Mouse (Mus musculus): ENCODE results near the gene Hdgf. TPM values are rescaled to one million over a fixed set of nuclear protein-coding genes. Genes with fewer than 3 reads are reported as not detected.
A peak's percentile ranks its signal among the peaks of the same experiment; 100 is the strongest.

Hdgf gene
- polyA plus RNA-seq, 1 experiment, result 171 TPM

DNA sequence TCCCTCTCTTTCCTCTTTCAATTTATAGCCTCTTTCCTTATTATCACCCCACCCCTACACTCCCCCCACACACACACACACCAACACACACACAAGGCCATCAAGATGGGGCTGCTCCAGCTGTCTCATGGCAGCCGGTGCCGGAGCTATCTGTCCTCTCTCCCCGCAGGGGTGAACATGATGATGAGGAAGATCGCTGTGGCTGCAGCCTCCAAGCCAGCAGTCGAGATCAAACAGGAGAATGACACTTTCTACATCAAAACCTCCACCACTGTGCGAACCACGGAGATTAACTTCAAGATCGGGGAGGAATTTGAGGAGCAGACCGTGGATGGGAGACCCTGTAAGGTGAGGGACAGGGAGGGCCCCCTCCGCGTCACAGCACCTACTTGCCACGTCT, 45.8 kb downstream of the Hdgf start:
- Histone ChIP-seq H3K36me3 (ENCODE audit: control insufficient read depth, insufficient read depth, low read length) (no peaks in the 10 kb centered on the region), H3K27ac (ENCODE audit: control insufficient read depth, insufficient read depth, low read depth, low read length) (no peak overlapping the region), H3K4me1 (ENCODE audit: control insufficient read depth, insufficient read depth, low read length) (peaks cover 35% of the 10 kb centered on the region), H3K4me3 (ENCODE audit: control insufficient read depth, low read depth, low read length) (peak overlapping the region; percentile 9; the same call in 1 of the 2 replicates), H3K27me3 (ENCODE audit: control insufficient read depth, insufficient read depth, low read length) (no peaks in the 10 kb centered on the region; the same call in none of the 2 replicates)
- TF ChIP-seq CTCF (IDR thresholded peaks at IDR 0.05; ENCODE audit: control insufficient read depth, insufficient read depth, insufficient replicate concordance, low read depth, low read length) (no peak), POLR2A (IDR thresholded peaks at IDR 0.05; ENCODE audit: control insufficient read depth, low read depth, low read length) (no peak)

DNA sequence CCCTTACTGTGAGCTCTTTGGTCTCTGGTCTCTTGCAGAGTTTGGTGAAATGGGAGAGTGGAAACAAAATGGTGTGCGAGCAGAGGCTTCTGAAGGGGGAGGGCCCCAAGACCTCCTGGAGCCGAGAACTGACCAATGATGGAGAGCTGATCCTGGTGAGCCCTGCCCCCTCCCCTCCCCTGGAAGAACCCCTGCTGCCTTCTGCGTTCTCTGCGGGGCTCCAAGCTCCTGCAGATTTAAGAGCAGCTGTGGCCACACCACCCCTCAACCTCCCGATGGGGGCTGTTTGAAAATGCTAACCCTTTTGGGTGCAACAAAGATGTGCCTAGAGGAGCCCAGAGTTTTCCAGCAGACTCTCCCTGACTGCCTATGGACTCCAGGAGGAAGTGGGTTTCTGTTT, 46.3 kb downstream of the Hdgf start:
- Histone ChIP-seq H3K27ac (ENCODE audit: control insufficient read depth, insufficient read depth, low read depth, low read length) (no peak overlapping the region), H3K36me3 (ENCODE audit: control insufficient read depth, insufficient read depth, low read length) (no peaks in the 10 kb centered on the region), H3K4me3 (ENCODE audit: control insufficient read depth, low read depth, low read length) (no peak overlapping the region; the same call in 1 of the 2 replicates), H3K4me1 (ENCODE audit: control insufficient read depth, insufficient read depth, low read length) (peaks cover 30% of the 10 kb centered on the region), H3K27me3 (ENCODE audit: control insufficient read depth, insufficient read depth, low read length) (no peaks in the 10 kb centered on the region; the same call in none of the 2 replicates)
- TF ChIP-seq POLR2A (IDR thresholded peaks at IDR 0.05; ENCODE audit: control insufficient read depth, low read depth, low read length), result no peak
- no peak for TF ChIP-seq CTCF (IDR thresholded peaks at IDR 0.05; ENCODE audit: control insufficient read depth, insufficient read depth, insufficient replicate concordance, low read depth, low read length)

DNA sequence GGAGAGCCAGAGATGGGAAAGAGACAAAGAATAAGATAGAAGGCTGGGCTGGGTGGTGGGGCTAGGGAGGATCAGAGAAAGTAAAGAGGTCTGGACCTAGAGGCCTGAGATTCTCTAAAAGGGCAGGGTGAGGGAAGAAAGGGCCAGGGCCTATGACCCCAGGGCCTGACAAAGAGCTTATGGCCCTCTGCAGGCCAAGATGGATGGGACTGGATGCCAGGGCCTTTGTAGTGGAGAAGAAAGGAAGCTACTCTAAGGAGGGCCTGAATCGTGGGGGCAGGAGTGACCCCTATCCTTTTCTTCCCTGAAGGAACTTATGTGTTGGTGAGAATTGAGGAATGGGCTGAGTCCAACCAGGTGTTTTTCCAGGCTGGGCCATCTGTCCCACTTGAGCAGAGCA, 51.9 kb downstream of the Hdgf start:
- TF ChIP-seq POLR2A (IDR thresholded peaks at IDR 0.05; ENCODE audit: control insufficient read depth, low read depth, low read length) (no peak), CTCF (IDR thresholded peaks at IDR 0.05; ENCODE audit: control insufficient read depth, insufficient read depth, insufficient replicate concordance, low read depth, low read length) (no peak)
- Histone ChIP-seq H3K4me3 (ENCODE audit: control insufficient read depth, low read depth, low read length) (no peak overlapping the region), H3K4me1 (ENCODE audit: control insufficient read depth, insufficient read depth, low read length) (peaks cover 7% of the 10 kb centered on the region), H3K27ac (ENCODE audit: control insufficient read depth, insufficient read depth, low read depth, low read length) (no peak overlapping the region), H3K36me3 (ENCODE audit: control insufficient read depth, insufficient read depth, low read length) (no peaks in the 10 kb centered on the region), H3K27me3 (ENCODE audit: control insufficient read depth, insufficient read depth, low read length) (no peaks in the 10 kb centered on the region; the same call in 1 of the 2 replicates)

DNA sequence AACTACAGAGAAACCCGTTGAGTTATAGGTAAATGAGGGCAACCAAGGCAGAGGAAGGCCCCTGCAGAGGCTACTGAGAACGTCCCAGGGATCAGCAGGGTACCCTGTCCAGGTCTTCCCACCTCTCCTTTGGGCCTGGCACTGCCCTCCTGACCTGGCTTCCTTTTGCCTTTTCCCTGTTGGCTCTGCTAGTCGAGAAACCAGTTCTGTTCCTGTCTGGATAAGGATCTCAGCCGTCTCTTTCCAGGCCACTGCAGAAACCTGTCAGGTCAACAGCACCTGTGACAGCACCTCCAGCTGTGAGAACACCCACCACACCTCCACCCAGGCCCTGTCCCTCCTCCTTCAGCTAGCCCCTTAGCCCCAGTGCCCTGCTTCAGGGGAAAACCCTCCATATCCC, 52.4 kb downstream of the Hdgf start:
- H3K4me3 ChIP-seq (ENCODE audit: control insufficient read depth, low read depth, low read length), result no peak overlapping the region

DNA sequence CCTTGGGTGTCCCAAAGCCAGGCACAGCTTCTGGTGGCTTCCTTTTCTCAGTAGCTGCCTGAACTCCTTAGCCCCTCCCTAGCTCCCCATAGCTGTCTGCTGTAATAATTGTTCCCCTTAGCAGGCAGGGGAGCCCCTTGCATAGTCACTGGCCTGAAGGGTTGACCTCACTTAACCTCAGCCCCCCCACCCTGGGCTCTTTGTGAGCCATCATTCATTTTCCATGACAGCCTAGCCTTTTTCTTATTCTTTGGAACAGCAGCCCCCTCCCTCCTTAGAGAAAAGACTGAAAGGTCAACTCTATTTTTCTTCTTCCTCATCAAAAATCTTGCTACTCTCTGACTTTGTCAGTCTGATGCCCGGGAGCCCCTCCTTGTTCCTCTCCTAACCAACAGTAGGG, 52.8 kb downstream of the Hdgf start:
- H3K27ac ChIP-seq (ENCODE audit: control insufficient read depth, insufficient read depth, low read depth, low read length), result no peak overlapping the region
- no peak overlapping the region for H3K4me3 ChIP-seq (ENCODE audit: control insufficient read depth, low read depth, low read length)
- H3K4me1 ChIP-seq (ENCODE audit: control insufficient read depth, insufficient read depth, low read length), result peaks cover 7% of the 10 kb centered on the region
- H3K27me3 ChIP-seq (ENCODE audit: control insufficient read depth, insufficient read depth, low read length), result no peaks in the 10 kb centered on the region; the same call in 1 of the 2 replicates
- H3K36me3 ChIP-seq (ENCODE audit: control insufficient read depth, insufficient read depth, low read length), result no peaks in the 10 kb centered on the region
- no peak for TF ChIP-seq POLR2A (IDR thresholded peaks at IDR 0.05; ENCODE audit: control insufficient read depth, low read depth, low read length)
- TF ChIP-seq CTCF (IDR thresholded peaks at IDR 0.05; ENCODE audit: control insufficient read depth, insufficient read depth, insufficient replicate concordance, low read depth, low read length), result no peak

More for the DNA sequence above, 52.4 kb downstream of the Hdgf start:
- Histone ChIP-seq H3K36me3 (ENCODE audit: control insufficient read depth, insufficient read depth, low read length) (no peaks in the 10 kb centered on the region), H3K27me3 (ENCODE audit: control insufficient read depth, insufficient read depth, low read length) (no peaks in the 10 kb centered on the region; the same call in 1 of the 2 replicates), H3K27ac (ENCODE audit: control insufficient read depth, insufficient read depth, low read depth, low read length) (no peak overlapping the region), H3K4me1 (ENCODE audit: control insufficient read depth, insufficient read depth, low read length) (peaks cover 7% of the 10 kb centered on the region)
- no peak for TF ChIP-seq POLR2A (IDR thresholded peaks at IDR 0.05; ENCODE audit: control insufficient read depth, low read depth, low read length)
- no peak for TF ChIP-seq CTCF (IDR thresholded peaks at IDR 0.05; ENCODE audit: control insufficient read depth, insufficient read depth, insufficient replicate concordance, low read depth, low read length)

DNA sequence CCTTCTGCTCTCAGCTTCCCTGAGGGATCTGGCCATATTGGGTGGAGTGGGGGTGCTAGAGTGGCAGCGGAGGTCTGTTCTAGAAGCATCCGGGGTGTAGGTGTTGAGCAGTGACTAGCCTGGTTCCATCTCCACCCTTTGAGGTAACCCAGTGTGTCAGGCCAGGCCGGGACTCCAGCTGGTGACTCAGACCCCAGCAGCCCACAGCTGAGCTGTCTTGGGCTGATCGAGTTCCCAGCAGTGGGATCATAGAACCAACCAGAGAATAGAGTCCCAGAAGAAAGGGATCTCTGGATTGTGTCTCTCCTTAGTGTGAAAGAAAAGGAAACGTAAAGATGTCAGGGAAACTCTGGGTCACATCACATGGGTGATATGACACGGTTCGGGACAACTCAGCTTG, 53.2 kb downstream of the Hdgf start:
- no peak overlapping the region for H3K27ac ChIP-seq (ENCODE audit: control insufficient read depth, insufficient read depth, low read depth, low read length)
- no peaks in the 10 kb centered on the region for H3K36me3 ChIP-seq (ENCODE audit: control insufficient read depth, insufficient read depth, low read length)
- TF ChIP-seq POLR2A (IDR thresholded peaks at IDR 0.05; ENCODE audit: control insufficient read depth, low read depth, low read length) (no peak), CTCF (IDR thresholded peaks at IDR 0.05; ENCODE audit: control insufficient read depth, insufficient read depth, insufficient replicate concordance, low read depth, low read length) (no peak)
- H3K4me3 ChIP-seq (ENCODE audit: control insufficient read depth, low read depth, low read length), result no peak overlapping the region
- H3K27me3 ChIP-seq (ENCODE audit: control insufficient read depth, insufficient read depth, low read length), result no peaks in the 10 kb centered on the region; the same call in 1 of the 2 replicates
- peaks cover 7% of the 10 kb centered on the region for H3K4me1 ChIP-seq (ENCODE audit: control insufficient read depth, insufficient read depth, low read length)

- TF ChIP-seq CTCF (IDR thresholded peaks at IDR 0.05; ENCODE audit: control insufficient read depth, insufficient read depth, insufficient replicate concordance, low read depth, low read length) (no peak), POLR2A (IDR thresholded peaks at IDR 0.05; ENCODE audit: control insufficient read depth, low read depth, low read length) (no peak)
- H3K27me3 ChIP-seq (ENCODE audit: control insufficient read depth, insufficient read depth, low read length), result no peaks in the 10 kb centered on the region; the same call in 1 of the 2 replicates
- peak overlapping the region; percentile 64 for H3K4me3 ChIP-seq (ENCODE audit: control insufficient read depth, low read depth, low read length)
- peaks cover 7% of the 10 kb centered on the region for H3K4me1 ChIP-seq (ENCODE audit: control insufficient read depth, insufficient read depth, low read length)
- H3K36me3 ChIP-seq (ENCODE audit: control insufficient read depth, insufficient read depth, low read length), result no peaks in the 10 kb centered on the region
- no peak overlapping the region for H3K27ac ChIP-seq (ENCODE audit: control insufficient read depth, insufficient read depth, low read depth, low read length)
Observed at GRCm38 (mm10) chr3:87960191-87960585, 54.1 kb downstream of the Hdgf start.
